ENCODE assay signal across 8 mouse cellular contexts in the genomic region with DNA sequence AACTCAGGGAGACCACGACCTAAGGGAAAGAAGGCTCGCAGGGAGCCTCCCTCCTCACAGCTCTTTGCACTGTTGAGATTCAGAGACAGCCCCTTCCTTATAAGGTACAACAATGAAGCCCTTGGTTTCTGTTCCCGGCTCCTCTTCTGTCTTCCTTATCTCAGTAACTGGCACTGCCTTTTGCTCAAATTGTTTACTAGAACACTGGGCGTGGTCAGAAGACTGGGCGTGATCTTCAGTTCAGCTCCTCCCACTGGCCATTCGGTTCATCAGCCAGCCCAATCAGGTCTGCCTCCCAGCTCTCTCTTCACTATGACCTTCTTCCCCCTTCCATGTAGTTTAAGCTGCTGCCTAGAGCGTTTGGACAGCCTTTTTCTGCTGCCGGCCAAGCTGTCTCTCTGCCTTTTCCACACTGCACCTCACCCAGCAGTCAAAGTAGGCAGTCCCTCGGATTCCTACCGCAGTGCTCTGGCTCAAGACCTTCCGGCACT. TPM values are rescaled to one million over a fixed set of nuclear protein-coding genes. Genes with fewer than 3 reads are reported as not detected.
DNase-seq lines count a peak whose midpoint lies in the region; ATAC-seq lines count a peak whose summit lies in the region.

No protein-coding gene starts in this region.

- no peaks in the 10 kb centered on the region for H3K36me3 ChIP-seq in hindbrain, embryonic 16.5 days (ENCODE audit: control insufficient read depth, insufficient read depth, low read length)
- H3K36me3 ChIP-seq in liver, embryonic 13.5 days = peaks cover 10% of the 10 kb centered on the region

- peak; percentile 13; the same call in 1 of the 2 replicates for ATAC-seq in hindbrain, embryonic 16.5 days
- ATAC-seq in liver, embryonic 13.5 days (ENCODE audit: low read depth) = peak; percentile 75
- ATAC-seq in monocyte, adult 5-6 weeks (replicated peaks; ENCODE audit: insufficient number of reproducible peaks, low FRiP score, low TSS enrichment, poor library complexity, severe bottlenecking) = peak; percentile 88

- H3K9ac ChIP-seq in hindbrain, embryonic 16.5 days (ENCODE audit: low read depth, low read length) = no peak overlapping the region
- H3K9ac ChIP-seq in liver, embryonic 13.5 days = peak overlapping the region; percentile 83

- H3K4me2 ChIP-seq in hindbrain, embryonic 16.5 days (ENCODE audit: low read length) = peak overlapping the region; percentile 42
- peak overlapping the region; percentile 73 for H3K4me2 ChIP-seq in liver, embryonic 13.5 days

- H3K9me3 ChIP-seq in hindbrain, embryonic 16.5 days (ENCODE audit: control insufficient read depth, low read length) = no peaks in the 10 kb centered on the region
- no peaks in the 10 kb centered on the region for H3K9me3 ChIP-seq in liver, embryonic 13.5 days (replicated peaks)

- WGBS in hindbrain, embryonic 16.5 days = 17% methylated on average over 11 of the region's 11 CpGs
- WGBS in liver, embryonic 13.5 days (ENCODE audit: insufficient replicate concordance) = 3% methylated on average over 11 of the region's 11 CpGs

- peak overlapping the region; percentile 19; the same call in 1 of the 2 replicates for H3K4me3 ChIP-seq in hindbrain, embryonic 16.5 days (ENCODE audit: low read length)
- peak overlapping the region; percentile 68 for H3K4me3 ChIP-seq in liver, embryonic 13.5 days (replicated peaks)

- no peaks in the 10 kb centered on the region for H3K4me1 ChIP-seq in hindbrain, embryonic 16.5 days (ENCODE audit: control insufficient read depth, insufficient read depth, low read depth, low read length)
- H3K4me1 ChIP-seq in liver, embryonic 13.5 days (replicated peaks) = peaks cover 71% of the 10 kb centered on the region

- no peaks in the 10 kb centered on the region for H3K27me3 ChIP-seq in hindbrain, embryonic 16.5 days (replicated peaks; ENCODE audit: control insufficient read depth, insufficient read depth, low read length)
- H3K27me3 ChIP-seq in liver, embryonic 13.5 days = no peaks in the 10 kb centered on the region

- DNase-seq in layer of hippocampus, adult 9-11 months = peak; percentile 89
- DNase-seq in layer of hippocampus, adult 9-10 months (ENCODE audit: low spot score) = no peak
- DNase-seq in c-Kit-positive CD71-positive TER-119-positive erythroid progenitor cells, embryonic 14.5 days (ENCODE audit: low spot score) = peak; percentile 96
- DNase-seq in gastrocnemius, adult 8-10 months (ENCODE audit: low spot score in 2 of 2) = peak; percentile 82
- DNase-seq in liver, embryonic 13.5 days = peak; percentile 74
- DNase-seq in testis, postnatal 10 days (ENCODE audit: low spot score) = peak; percentile 83

- H3K27ac ChIP-seq in hindbrain, embryonic 16.5 days (ENCODE audit: low read depth, low read length) = no peak overlapping the region
- peak overlapping the region; percentile 96 for H3K27ac ChIP-seq in liver, embryonic 13.5 days

RNA-seq across cellular contexts. Expression of a gene that starts 19.3 kb away (rescaled TPM):
- total RNA-seq in gastrocnemius, adult 8-10 months (2022) = 10 to 100 TPM; 32.4 to 42.5 (median 39.8) TPM
- polyA plus RNA-seq in hindbrain, embryonic 16.5 days (2015; fragmentation: Nextera tagmentation; extraction: Ambion mirVana) = 74.4 and 75.2 TPM in 2 replicates
- polyA plus RNA-seq in liver, embryonic 13.5 days (2015; fragmentation: Nextera tagmentation; extraction: Ambion mirVana) = 42.7 and 54.3 TPM in 2 replicates
- total RNA-seq in monocyte, adult 5-6 weeks (2017) = 25.3 to 47.3 TPM (median 27.9 TPM) in 3 replicates

RNA-seq across cellular contexts. Expression of a gene that starts 34.1 kb away (rescaled TPM):
- total RNA-seq in gastrocnemius, adult 8-10 months (2022) = 1 to 10 TPM; 5.0 to 8.5 (median 6.9) TPM
- 39.1 and 42.2 TPM in 2 replicates for polyA plus RNA-seq in hindbrain, embryonic 16.5 days (2015; fragmentation: Nextera tagmentation; extraction: Ambion mirVana)
- 73.8 and 82.4 TPM in 2 replicates for polyA plus RNA-seq in liver, embryonic 13.5 days (2015; fragmentation: Nextera tagmentation; extraction: Ambion mirVana)
- total RNA-seq in monocyte, adult 5-6 weeks (2017) = 11.4 to 15.9 TPM (median 12.8 TPM) in 3 replicates

Comparison
In these comparisons a context has a peak if more than half of its experiments do, and no peak if none do; other contexts are left out.
1. ATAC-seq: peak in every context shown above with its lines; median percentile 88 in monocyte, adult 5-6 weeks; 75 in liver, embryonic 13.5 days; 13 in hindbrain, embryonic 16.5 days.